Mouse (Mus musculus) ES-Bruce4 (cell line): Measurements from ENCODE around the gene Ift43. TPM values are rescaled to one million over a fixed set of nuclear protein-coding genes. Genes with fewer than 3 reads are reported as not detected.

Experiments
- H3K27ac ChIP-seq: 2 replicates; pipeline ENCODE4 v1.5.1; 2012; ENCODE audit warnings: low read length, inconsistent platforms; ENCODE audit not compliant: insufficient read depth
- H3K27me3 ChIP-seq: 2 replicates; pipeline ENCODE4 v1.6.1; 2012; ENCODE audit warnings: mild to moderate bottlenecking, low read length, inconsistent platforms; ENCODE audit not compliant: control insufficient read depth, poor library complexity, insufficient read depth, severe bottlenecking
- H3K36me3 ChIP-seq: 2 replicates; pipeline ENCODE4 v1.6.1; 2012; ENCODE audit warnings: inconsistent platforms, mild to moderate bottlenecking, low read length, moderate library complexity; ENCODE audit not compliant: control insufficient read depth, poor library complexity, insufficient read depth, severe bottlenecking
- H3K4me1 ChIP-seq: one replicate; pipeline ENCODE4 v1.8.1; 2011; ENCODE audit warnings: low read length; ENCODE audit not compliant: control insufficient read depth, insufficient read depth
- H3K4me3 ChIP-seq: 2 replicates; pipeline ENCODE4 v1.5.1; 2011; ENCODE audit warnings: low read depth, mild to moderate bottlenecking, low read length
- H3K9ac ChIP-seq: 2 replicates; pipeline ENCODE4 v1.6.1; 2012; ENCODE audit warnings: low read depth, mild to moderate bottlenecking, inconsistent platforms; ENCODE audit not compliant: poor library complexity, severe bottlenecking
- H3K9me3 ChIP-seq: replicated peaks from 2 replicates; pipeline ENCODE4 v1.6.1; 2012; ENCODE audit warnings: mild to moderate bottlenecking, low read length, inconsistent platforms; ENCODE audit not compliant: control insufficient read depth, poor library complexity, insufficient read depth, severe bottlenecking
- CTCF ChIP-seq: IDR thresholded peaks from one replicate; pipeline ENCODE4 v1.8.1; 2011; ENCODE audit warnings: low read depth, low read length
- EP300 ChIP-seq: IDR thresholded peaks from 2 replicates; pipeline ENCODE4 v1.6.1; 2011; ENCODE audit warnings: low read depth, low read length; ENCODE audit not compliant: insufficient read depth
- POLR2A ChIP-seq: IDR thresholded peaks from one replicate; pipeline ENCODE4 v1.8.1; 2011; ENCODE audit warnings: low read length; ENCODE audit not compliant: insufficient read depth
- polyA plus RNA-seq: library from polyadenylated mRNA; stranded (reverse); fragments of >200 nt; gene quantifications from 2 replicates; pipeline ENCODE4 v1.2.4, GENCODE M21; 2011; ENCODE audit warnings: low read depth; ENCODE audit not compliant: missing spikeins, insufficient read depth, insufficient read length

Gene Ift43
- polyA plus RNA-seq, 1 experiment: 44.2 TPM

DNA sequence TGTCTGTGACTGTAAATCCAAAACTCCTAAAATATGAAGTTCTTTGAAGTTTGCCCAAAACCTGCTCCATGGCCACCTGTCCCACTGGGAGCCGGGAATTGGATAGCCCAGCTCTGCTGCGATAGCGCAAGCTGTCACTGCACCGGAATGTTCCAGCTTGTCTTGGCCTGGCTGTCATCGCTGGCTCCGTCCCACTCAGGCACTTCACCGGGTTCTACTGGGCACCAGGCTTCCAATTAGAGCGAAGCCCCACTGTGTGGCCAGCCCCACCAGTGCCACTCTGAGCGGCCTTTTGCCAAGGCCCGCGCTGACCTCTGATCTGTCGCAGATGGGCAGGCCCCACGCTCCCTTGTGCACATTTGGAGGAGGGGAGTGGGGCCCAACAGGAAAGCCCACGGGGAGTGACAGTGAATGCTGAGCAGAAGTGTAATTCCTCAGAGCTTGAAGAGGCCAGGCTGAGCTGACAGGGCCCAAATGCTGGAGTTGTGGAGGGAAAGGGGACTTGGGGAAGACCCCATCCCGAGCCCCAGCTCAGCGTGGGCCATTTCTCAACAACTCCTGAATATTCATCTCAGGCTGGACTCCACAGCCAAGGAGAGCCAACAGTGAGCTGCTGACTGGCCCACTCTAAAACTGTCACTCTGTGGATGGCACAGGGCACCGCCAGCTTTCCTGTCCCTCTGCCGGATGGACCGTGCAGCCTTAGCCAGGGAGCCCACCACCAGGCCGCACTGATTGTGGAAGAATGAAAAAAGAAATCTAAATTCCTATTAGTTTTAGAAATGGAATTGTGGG is 76.5 kb downstream of the Ift43 start:
- Histone ChIP-seq H3K4me1 (peaks cover 4% of the 10 kb centered on the region), H3K4me3 (no peak overlapping the region), H3K9me3 (no peaks in the 10 kb centered on the region), H3K9ac (no peak overlapping the region), H3K27me3 (no peaks in the 10 kb centered on the region), H3K27ac (no peak overlapping the region), H3K36me3 (no peaks in the 10 kb centered on the region)
- TF ChIP-seq POLR2A (no peak), EP300 (no peak), CTCF (no peak)

DNA sequence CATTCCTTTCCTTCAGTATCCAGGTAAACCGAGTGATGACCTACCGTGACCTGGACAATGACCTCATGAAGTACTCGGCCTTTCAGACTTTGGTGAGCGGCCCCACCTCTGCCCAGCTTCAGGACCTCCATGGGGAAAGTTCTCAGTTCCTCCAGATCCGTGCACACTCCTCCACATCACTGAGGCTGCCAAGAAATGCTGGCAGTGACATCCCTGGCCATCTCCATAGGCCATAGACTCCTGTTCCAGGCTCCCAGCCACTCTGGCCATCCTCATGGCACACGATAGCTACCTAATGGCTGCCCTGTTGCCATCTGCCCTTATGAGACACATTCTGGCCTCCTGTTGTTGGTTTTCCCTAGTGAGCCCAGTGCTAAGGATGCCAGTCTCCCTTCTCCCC is 79.1 kb downstream of the Ift43 start:
- Histone ChIP-seq H3K36me3 (no peaks in the 10 kb centered on the region), H3K4me3 (no peak overlapping the region), H3K9ac (no peak overlapping the region), H3K4me1 (peaks cover 8% of the 10 kb centered on the region), H3K27ac (no peak overlapping the region), H3K9me3 (no peaks in the 10 kb centered on the region), H3K27me3 (no peaks in the 10 kb centered on the region)
- TF ChIP-seq POLR2A (no peak), CTCF (no peak), EP300 (no peak)

- no peaks in the 10 kb centered on the region for H3K9me3 ChIP-seq
- peaks cover 8% of the 10 kb centered on the region for H3K4me1 ChIP-seq
- TF ChIP-seq CTCF (no peak), POLR2A (no peak), EP300 (no peak)
- H3K36me3 ChIP-seq: no peaks in the 10 kb centered on the region
- H3K27me3 ChIP-seq: no peaks in the 10 kb centered on the region
- H3K4me3 ChIP-seq: no peak overlapping the region
- H3K9ac ChIP-seq: no peak overlapping the region
- no peak overlapping the region for H3K27ac ChIP-seq
Measured at GRCm38 (mm10) chr12:86161942-86162341, 79.6 kb downstream of the Ift43 start.

GRCm38 (mm10) chr12:86162890-86163816 is 80.8 kb downstream of the Ift43 start:
- Histone ChIP-seq H3K4me3 (no peak overlapping the region), H3K9ac (no peak overlapping the region), H3K27ac (no peak overlapping the region), H3K9me3 (no peaks in the 10 kb centered on the region), H3K4me1 (peaks cover 6% of the 10 kb centered on the region), H3K36me3 (no peaks in the 10 kb centered on the region), H3K27me3 (no peaks in the 10 kb centered on the region)
- TF ChIP-seq POLR2A (no peak), CTCF (no peak), EP300 (no peak)

- Histone ChIP-seq H3K4me3 (no peak overlapping the region), H3K9me3 (no peaks in the 10 kb centered on the region), H3K27me3 (no peaks in the 10 kb centered on the region), H3K36me3 (no peaks in the 10 kb centered on the region), H3K4me1 (peaks cover 6% of the 10 kb centered on the region), H3K27ac (no peak overlapping the region), H3K9ac (no peak overlapping the region)
- TF ChIP-seq EP300 (no peak), CTCF (no peak), POLR2A (no peak)
Measured at GRCm38 (mm10) chr12:86166244-86166643, 83.9 kb downstream of the Ift43 start.

- TF ChIP-seq EP300 (no peak), CTCF (no peak), POLR2A (no peak)
- H3K4me3 ChIP-seq: no peak overlapping the region
- H3K9me3 ChIP-seq: no peaks in the 10 kb centered on the region
- H3K4me1 ChIP-seq: peaks cover 6% of the 10 kb centered on the region
- H3K9ac ChIP-seq: no peak overlapping the region
- H3K27ac ChIP-seq: no peak overlapping the region
- H3K27me3 ChIP-seq: no peaks in the 10 kb centered on the region
- no peaks in the 10 kb centered on the region for H3K36me3 ChIP-seq
Measured at GRCm38 (mm10) chr12:86167075-86167474, 84.7 kb downstream of the Ift43 start.
